Comparison of ENCODE assay signal across 17 mouse cellular contexts in genomic region chr12:15717342-15717741, GRCm38 (mm10).
DNase-seq lines count a peak whose midpoint lies in the region; ATAC-seq lines count a peak whose summit lies in the region.
"Had no signal": no experiment of that assay in that cellular context is flagged by ENCODE, and none has a peak within 500 bp of the region (broad histone marks: within the 10 kb centered on the region; RNA-seq: fewer than 3 reads in every experiment).

No protein-coding gene starts in this region.

- H3K4me2 ChIP-seq in heart, embryonic 16.5 days (ENCODE audit: low read depth, low read length): no peak overlapping the region
- no peak overlapping the region for H3K4me2 ChIP-seq in lung, embryonic 16.5 days (ENCODE audit: low read depth, low read length)
- H3K4me2 ChIP-seq: embryonic facial prominence, embryonic 12.5 days; limb, embryonic 12.5 days; midbrain, embryonic 15.5 days had no signal

- H3K36me3 ChIP-seq in heart, embryonic 16.5 days (ENCODE audit: control insufficient read depth, insufficient read depth): no peaks in the 10 kb centered on the region
- no peaks in the 10 kb centered on the region for H3K36me3 ChIP-seq in lung, embryonic 16.5 days (ENCODE audit: control insufficient read depth, insufficient read depth, low read length)
- H3K36me3 ChIP-seq: embryonic facial prominence, embryonic 12.5 days; hindbrain, embryonic 10.5 days; limb, embryonic 12.5 days; midbrain, embryonic 15.5 days had no signal

- intact Hi-C loops in heart, postnatal 25 days (cut with DNase I): loop anchor here (5.0 kb wide), 1 partner anchor 85 kb away; no protein-coding TSS in a partner anchor
- intact Hi-C loops in gastrocnemius, postnatal 14 days (cut with DNase I; ENCODE audit: low total_unique reads): no loop called here

- no peaks in the 10 kb centered on the region for H3K27me3 ChIP-seq in heart, embryonic 16.5 days (ENCODE audit: control insufficient read depth, insufficient read depth, low read length)
- H3K27me3 ChIP-seq in lung, embryonic 16.5 days (ENCODE audit: control insufficient read depth, insufficient read depth, low read depth, low read length): no peaks in the 10 kb centered on the region
- H3K27me3 ChIP-seq: embryonic facial prominence, embryonic 12.5 days; limb, embryonic 12.5 days; midbrain, embryonic 15.5 days had no signal

- WGBS in heart, embryonic 16.5 days: 69% methylated on average over 3 of the region's 3 CpGs
- 61% methylated on average over 3 of the region's 3 CpGs for WGBS in lung, embryonic 16.5 days

- peak overlapping the region; percentile 86 for H3K27ac ChIP-seq in heart, embryonic 16.5 days (ENCODE audit: low read length)
- H3K27ac ChIP-seq in lung, embryonic 16.5 days (ENCODE audit: low read length): peak overlapping the region; percentile 14
- H3K27ac ChIP-seq: embryonic facial prominence, embryonic 12.5 days; hindbrain, embryonic 10.5 days; layer of hippocampus, adult 2 months; limb, embryonic 12.5 days; liver, embryonic 14.5 days; midbrain, embryonic 15.5 days had no signal

- 0 out of 2 replicates have a peak, but pooled peaks have one; percentile 31 for ATAC-seq in frontal cortex, adult (ENCODE audit: low TSS enrichment)
- ATAC-seq in heart, embryonic 16.5 days (replicated peaks; ENCODE audit: extremely low read depth, insufficient read depth, low FRiP score): no peak
- ATAC-seq in lung, embryonic 16.5 days (ENCODE audit: low read depth): no peak
- ATAC-seq: intestine, embryonic 16.5 days; midbrain, embryonic 15.5 days had no signal

- peaks cover 8% of the 10 kb centered on the region for H3K4me1 ChIP-seq in heart, embryonic 16.5 days (ENCODE audit: control insufficient read depth, insufficient read depth, low read length)
- peaks cover 9% of the 10 kb centered on the region; the same call in 1 of the 2 replicates for H3K4me1 ChIP-seq in lung, embryonic 16.5 days (replicated peaks; ENCODE audit: control insufficient read depth, insufficient read depth, low read length)
- H3K4me1 ChIP-seq: embryonic facial prominence, embryonic 12.5 days; hindbrain, embryonic 10.5 days; limb, embryonic 12.5 days; midbrain, embryonic 15.5 days had no signal

- no peaks in the 10 kb centered on the region for H3K9me3 ChIP-seq in heart, embryonic 16.5 days (replicated peaks; ENCODE audit: control insufficient read depth, low read length)
- H3K9me3 ChIP-seq in lung, embryonic 16.5 days (ENCODE audit: control insufficient read depth, low read length): no peaks in the 10 kb centered on the region
- H3K9me3 ChIP-seq: embryonic facial prominence, embryonic 12.5 days; hindbrain, embryonic 10.5 days; limb, embryonic 12.5 days; midbrain, embryonic 15.5 days had no signal

- H3K9ac ChIP-seq in heart, embryonic 16.5 days (ENCODE audit: low read length): no peak overlapping the region
- no peak overlapping the region for H3K9ac ChIP-seq in lung, embryonic 16.5 days (ENCODE audit: low read length)
- H3K9ac ChIP-seq: embryonic facial prominence, embryonic 12.5 days; limb, embryonic 12.5 days; liver, embryonic 14.5 days; midbrain, embryonic 15.5 days had no signal

- no peak overlapping the region for H3K4me3 ChIP-seq in heart, embryonic 16.5 days (ENCODE audit: low read length)
- H3K4me3 ChIP-seq in lung, embryonic 16.5 days (ENCODE audit: low read length): no peak overlapping the region
- H3K4me3 ChIP-seq: embryonic facial prominence, embryonic 12.5 days; hindbrain, embryonic 10.5 days; layer of hippocampus, adult 2 months; limb, embryonic 12.5 days; midbrain, embryonic 15.5 days had no signal

- DNase-seq in frontal cortex, adult 2 months (ENCODE audit: extremely low spot score in 1 of 2, low spot score in 1 of 2): no peak
- no peak for DNase-seq in heart, postnatal 25 days (ENCODE audit: low spot score)
- no peak for DNase-seq in lung, adult 18-20 months
- DNase-seq in yolk sac, embryonic 10.5 days (ENCODE audit: low spot score): peak; percentile 3
- no peak for DNase-seq in gastrocnemius, postnatal 14 days
- DNase-seq: cerebellum, adult 2 months; thymus, postnatal 36 days had no signal
